Mouse (Mus musculus) thymus, adult 2 months (tissue): ENCODE measurements at regions not wholly inside any gene's neighbourhood (a gene's known extent, or its start where the extent isn't known, plus 50 kb on each side); places are given as distances from the start of the nearest gene placed in this dataset.

Source experiments
- CTCF ChIP-seq: fragments of 200-500 bp; IDR thresholded peaks from 2 replicates; pipeline ENCODE4 v1.5.1; 2012; ENCODE audit warnings: mild to moderate bottlenecking, control low read depth, low read length, moderate library complexity, borderline replicate concordance; ENCODE audit not compliant: control insufficient read depth, poor library complexity, insufficient read depth; ENCODE audit errors: extremely low read depth
- POLR2A ChIP-seq: fragments of 200-500 bp; IDR thresholded peaks from 2 replicates; pipeline ENCODE4 v1.6.1; 2012; ENCODE audit warnings: mild to moderate bottlenecking, low read length, control low read depth, moderate library complexity; ENCODE audit not compliant: control insufficient read depth, poor library complexity, insufficient read depth; ENCODE audit errors: extremely low read depth

DNA sequence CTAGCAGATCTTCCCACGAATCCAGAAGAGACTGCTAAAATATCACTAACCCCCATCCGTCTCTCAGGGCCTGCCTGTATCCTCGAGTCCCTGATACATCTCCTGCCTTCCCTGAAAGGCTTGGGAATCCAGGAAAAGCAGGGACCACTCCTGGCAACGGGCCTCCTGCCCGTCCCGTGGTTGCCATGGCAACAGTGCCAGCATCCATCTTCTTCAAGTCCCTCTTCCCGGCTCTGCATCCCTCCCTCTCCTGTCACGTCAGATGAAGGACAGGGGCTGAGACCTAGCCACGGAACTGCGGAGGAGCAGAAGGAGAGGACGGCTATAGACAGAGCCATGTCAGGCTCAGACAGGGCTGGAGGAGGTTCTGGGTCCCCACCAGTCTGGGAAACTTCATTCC lies 222.4 kb downstream of the Cryba4 start:
- TF ChIP-seq CTCF, result no peak
- no peak for TF ChIP-seq POLR2A
